Mouse (Mus musculus): Measurements from ENCODE around the gene Ccdc85b. TPM values are rescaled to one million over a fixed set of nuclear protein-coding genes. Genes with fewer than 3 reads are reported as not detected.

The Ccdc85b gene
- total and polyA plus RNA-seq, 3 experiments, result 3.0 to 13.1 (median 3.3) TPM

- no peaks in the 10 kb centered on the region for H3K9me3 ChIP-seq (replicated peaks)
- H3K4me1 ChIP-seq (ENCODE audit: insufficient read depth, low read depth, low read length), result peaks cover 25% of the 10 kb centered on the region
- H3K27me3 ChIP-seq (ENCODE audit: insufficient read depth, low read length), result peaks cover 8% of the 10 kb centered on the region
- ATAC-seq (ENCODE audit: extremely low read depth, insufficient number of reproducible peaks, low FRiP score, poor library complexity, severe bottlenecking), result no peak
- TF ChIP-seq GATA1 (IDR thresholded peaks at IDR 0.05; ENCODE audit: borderline replicate concordance, low read length) (no peak), POLR2AphosphoS5 (IDR thresholded peaks at IDR 0.05; ENCODE audit: insufficient replicate concordance, low read depth, low read length) (no peak), CTCF (IDR thresholded peaks at IDR 0.05; ENCODE audit: low read depth, low read length) (no peak), TAL1 (conservative IDR thresholded peaks at IDR 0.05; ENCODE audit: low read depth, low read length) (no peak), GATA2 (IDR thresholded peaks at IDR 0.05; ENCODE audit: borderline replicate concordance, low read depth, low read length) (no peak)
- no peak overlapping the region for H3K4me3 ChIP-seq (ENCODE audit: low read depth, low read length)
- H3K36me3 ChIP-seq (replicated peaks), result peaks cover 64% of the 10 kb centered on the region
- DNase-seq (ENCODE audit: low spot score), result no peak
These were observed 9.3 kb upstream of the Ccdc85b start for GRCm38 (mm10) chr19:5466916-5467500.

- Histone ChIP-seq H3K27me3 (ENCODE audit: insufficient read depth, low read length) (peaks cover 3% of the 10 kb centered on the region), H3K36me3 (replicated peaks) (peaks cover 72% of the 10 kb centered on the region), H3K4me3 (ENCODE audit: low read depth, low read length) (no peak overlapping the region), H3K9me3 (replicated peaks) (no peaks in the 10 kb centered on the region), H3K4me1 (ENCODE audit: insufficient read depth, low read depth, low read length) (peaks cover 40% of the 10 kb centered on the region)
- no peak for TF ChIP-seq POLR2AphosphoS5 (IDR thresholded peaks at IDR 0.05; ENCODE audit: insufficient replicate concordance, low read depth, low read length)
- TF ChIP-seq GATA1 (IDR thresholded peaks at IDR 0.05; ENCODE audit: borderline replicate concordance, low read length), result no peak
- DNase-seq (ENCODE audit: low spot score), result no peak
- no peak for ATAC-seq (ENCODE audit: extremely low read depth, insufficient number of reproducible peaks, low FRiP score, poor library complexity, severe bottlenecking)
These were observed 7.3 kb upstream of the Ccdc85b start for GRCm38 (mm10) chr19:5465037-5465436.

- no peak for TF ChIP-seq GATA2 (IDR thresholded peaks at IDR 0.05; ENCODE audit: borderline replicate concordance, low read depth, low read length)
- TF ChIP-seq POLR2AphosphoS5 (IDR thresholded peaks at IDR 0.05; ENCODE audit: insufficient replicate concordance, low read depth, low read length), result no peak
- TF ChIP-seq GATA1 (IDR thresholded peaks at IDR 0.05; ENCODE audit: borderline replicate concordance, low read length), result no peak
- no peak for TF ChIP-seq TAL1 (conservative IDR thresholded peaks at IDR 0.05; ENCODE audit: low read depth, low read length)
- peak; percentile 89 for TF ChIP-seq CTCF (IDR thresholded peaks at IDR 0.05; ENCODE audit: low read depth, low read length)
- H3K4me3 ChIP-seq (ENCODE audit: low read depth, low read length), result no peak overlapping the region
- peaks cover 72% of the 10 kb centered on the region for H3K36me3 ChIP-seq (replicated peaks)
- ATAC-seq (ENCODE audit: extremely low read depth, insufficient number of reproducible peaks, low FRiP score, poor library complexity, severe bottlenecking) (no peak), DNase-seq (ENCODE audit: low spot score) (no peak)
- peaks cover 50% of the 10 kb centered on the region for H3K4me1 ChIP-seq (ENCODE audit: insufficient read depth, low read depth, low read length)
- H3K9me3 ChIP-seq (replicated peaks), result no peaks in the 10 kb centered on the region
- H3K27me3 ChIP-seq (ENCODE audit: insufficient read depth, low read length), result no peaks in the 10 kb centered on the region
These were observed 6.3 kb upstream of the Ccdc85b start for GRCm38 (mm10) chr19:5463791-5464562.

GRCm38 (mm10) chr19:5463212-5463611 is 5.5 kb upstream of the Ccdc85b start:
- TF ChIP-seq CTCF (IDR thresholded peaks at IDR 0.05; ENCODE audit: low read depth, low read length) (no peak), GATA2 (IDR thresholded peaks at IDR 0.05; ENCODE audit: borderline replicate concordance, low read depth, low read length) (no peak), GATA1 (IDR thresholded peaks at IDR 0.05; ENCODE audit: borderline replicate concordance, low read length) (no peak), POLR2AphosphoS5 (IDR thresholded peaks at IDR 0.05; ENCODE audit: insufficient replicate concordance, low read depth, low read length) (no peak), TAL1 (conservative IDR thresholded peaks at IDR 0.05; ENCODE audit: low read depth, low read length) (no peak)
- Histone ChIP-seq H3K4me1 (ENCODE audit: insufficient read depth, low read depth, low read length) (peaks cover 52% of the 10 kb centered on the region), H3K27me3 (ENCODE audit: insufficient read depth, low read length) (no peaks in the 10 kb centered on the region), H3K4me3 (ENCODE audit: low read depth, low read length) (no peak overlapping the region), H3K9me3 (replicated peaks) (no peaks in the 10 kb centered on the region), H3K36me3 (replicated peaks) (peaks cover 70% of the 10 kb centered on the region)
- DNase-seq (ENCODE audit: low spot score) (no peak), ATAC-seq (ENCODE audit: extremely low read depth, insufficient number of reproducible peaks, low FRiP score, poor library complexity, severe bottlenecking) (no peak)

- peaks cover 60% of the 10 kb centered on the region for H3K4me1 ChIP-seq (ENCODE audit: insufficient read depth, low read depth, low read length)
- H3K27me3 ChIP-seq (ENCODE audit: insufficient read depth, low read length), result no peaks in the 10 kb centered on the region
- TF ChIP-seq CTCF (IDR thresholded peaks at IDR 0.05; ENCODE audit: low read depth, low read length), result no peak
- no peak for TF ChIP-seq TAL1 (conservative IDR thresholded peaks at IDR 0.05; ENCODE audit: low read depth, low read length)
- TF ChIP-seq GATA2 (IDR thresholded peaks at IDR 0.05; ENCODE audit: borderline replicate concordance, low read depth, low read length), result no peak
- no peak for TF ChIP-seq POLR2AphosphoS5 (IDR thresholded peaks at IDR 0.05; ENCODE audit: insufficient replicate concordance, low read depth, low read length)
- TF ChIP-seq GATA1 (IDR thresholded peaks at IDR 0.05; ENCODE audit: borderline replicate concordance, low read length), result no peak
- H3K36me3 ChIP-seq (replicated peaks), result peaks cover 54% of the 10 kb centered on the region
- H3K4me3 ChIP-seq (ENCODE audit: low read depth, low read length), result peak overlapping the region; percentile 88; the same call in 1 of the 2 replicates
- H3K9me3 ChIP-seq (replicated peaks), result no peaks in the 10 kb centered on the region
- ATAC-seq (ENCODE audit: extremely low read depth, insufficient number of reproducible peaks, low FRiP score, poor library complexity, severe bottlenecking) (no peak), DNase-seq (ENCODE audit: low spot score) (no peak)
These were observed 3.7 kb upstream of the Ccdc85b start for GRCm38 (mm10) chr19:5461411-5461810.

- Histone ChIP-seq H3K9me3 (replicated peaks) (no peaks in the 10 kb centered on the region), H3K4me1 (ENCODE audit: insufficient read depth, low read depth, low read length) (peaks cover 69% of the 10 kb centered on the region), H3K36me3 (replicated peaks) (peaks cover 54% of the 10 kb centered on the region), H3K4me3 (ENCODE audit: low read depth, low read length) (peak within 1 kb of the TSS; percentile 88), H3K27me3 (ENCODE audit: insufficient read depth, low read length) (no peaks in the 10 kb centered on the region)
- TF ChIP-seq CTCF (IDR thresholded peaks at IDR 0.05; ENCODE audit: low read depth, low read length), result no peak
- TF ChIP-seq GATA2 (IDR thresholded peaks at IDR 0.05; ENCODE audit: borderline replicate concordance, low read depth, low read length), result no peak
- peak; percentile 64 for DNase-seq (ENCODE audit: low spot score)
- ATAC-seq (ENCODE audit: extremely low read depth, insufficient number of reproducible peaks, low FRiP score, poor library complexity, severe bottlenecking), result 0 out of 2 replicates have a peak, but pooled peaks have one; percentile 11
These were observed 2.8 kb upstream of the Ccdc85b start, which contains the start of gene Fibp for GRCm38 (mm10) chr19:5460465-5460911. Fibp (plus strand) TSS chr19:5460615.

Measured in G1E (cell line).